ENCODE assay signal across 8 mouse cellular contexts in genomic region chr6:67375982-67376391, GRCm38 (mm10). TPM values are rescaled to one million over a fixed set of nuclear protein-coding genes. Genes with fewer than 3 reads are reported as not detected.
DNase-seq lines count a peak whose midpoint lies in the region; ATAC-seq and TF ChIP-seq lines count a peak whose summit lies in the region.

Il12rb2 (minus strand) TSS chr6:67376188.

- no peak for TF ChIP-seq CTCF in layer of hippocampus, adult 2 months (conservative IDR thresholded peaks at IDR 0.05)

- no peak; the same call in 1 of the 2 replicates for ATAC-seq in limb, embryonic 11.5 days (ENCODE audit: insufficient number of reproducible peaks, low FRiP score, low TSS enrichment, low read depth)

- no peaks in the 10 kb centered on the region for H3K9me3 ChIP-seq in limb, embryonic 11.5 days (ENCODE audit: control insufficient read depth, low read length)

- peak within 1 kb of the TSS; percentile 20; the same call in 1 of the 2 replicates for H3K4me3 ChIP-seq in layer of hippocampus, adult 2 months
- H3K4me3 ChIP-seq in brown adipose tissue, adult 24 weeks (ENCODE audit: insufficient read depth, low read depth, low read length) = peak within 1 kb of the TSS; percentile 24; the same call in 1 of the 2 replicates
- peak within 1 kb of the TSS; percentile 15; the same call in 1 of the 2 replicates for H3K4me3 ChIP-seq in limb, embryonic 11.5 days (ENCODE audit: low read depth, low read length)

- H3K27ac ChIP-seq in layer of hippocampus, adult 2 months = no peak within 1 kb of the TSS
- H3K27ac ChIP-seq in brown adipose tissue, adult 24 weeks (replicated peaks; ENCODE audit: low read depth, low read length) = no peak within 1 kb of the TSS
- no peak within 1 kb of the TSS for H3K27ac ChIP-seq in limb, embryonic 11.5 days (replicated peaks; ENCODE audit: low read depth, low read length)

- H3K4me2 ChIP-seq in limb, embryonic 11.5 days (ENCODE audit: low read depth, severe bottlenecking) = peak within 1 kb of the TSS; percentile 51

- H3K9ac ChIP-seq in limb, embryonic 11.5 days (ENCODE audit: low read length) = no peak within 1 kb of the TSS; the same call in 1 of the 2 replicates

- H3K36me3 ChIP-seq in limb, embryonic 11.5 days (ENCODE audit: control insufficient read depth, insufficient read depth, low read length) = no peaks in the 10 kb centered on the region
- no peaks in the 10 kb centered on the region for H3K36me3 ChIP-seq in splenic B cell, adult 2 months (ENCODE audit: control insufficient read depth, insufficient read depth, low read length, poor library complexity, severe bottlenecking)

- 3% methylated on average over 26 of the region's 26 CpGs for WGBS in limb, embryonic 11.5 days

- no peak for DNase-seq in layer of hippocampus, adult 2 months (ENCODE audit: low spot score in 2 of 2)
- no peak for DNase-seq in layer of hippocampus, adult 11-12 months (ENCODE audit: low spot score)
- peak; percentile 1 to 3 for DNase-seq in heart, adult 9 months (ENCODE audit: low spot score in 2 of 2)
- DNase-seq in limb, embryonic 11.5 days (ENCODE audit: low spot score) = peak; percentile 34
- peak; percentile 11 for DNase-seq in mesoderm, embryonic 11.5 days (ENCODE audit: low read depth, low spot score)
- peak; percentile 41 for DNase-seq in splenic B cell, adult 2 months (ENCODE audit: low read depth, low spot score)
- no peak for DNase-seq in urinary bladder, postnatal 4 days (ENCODE audit: low spot score in 2 of 2)

- H3K27me3 ChIP-seq in limb, embryonic 11.5 days (ENCODE audit: control insufficient read depth, insufficient read depth, low read length) = 0 out of 2 replicates have a peak, but pooled peaks cover 5% of the 10 kb centered on the region
- no peaks in the 10 kb centered on the region for H3K27me3 ChIP-seq in splenic B cell, adult 2 months (ENCODE audit: control insufficient read depth, insufficient read depth, low read length, poor library complexity, severe bottlenecking)

- H3K4me1 ChIP-seq in brown adipose tissue, adult 24 weeks (ENCODE audit: control insufficient read depth, insufficient read depth, insufficient read length, low read length) = no peaks in the 10 kb centered on the region
- H3K4me1 ChIP-seq in limb, embryonic 11.5 days (ENCODE audit: control insufficient read depth, insufficient read depth, low read length) = no peaks in the 10 kb centered on the region

RNA-seq across cellular contexts. Expression of gene Il12rb2, which starts in this region (rescaled TPM):
- total RNA-seq in layer of hippocampus, adult 2 months (2021) = not detected
- polyA plus RNA-seq in brown adipose tissue, adult 24 weeks (2012; ENCODE audit: insufficient read depth, insufficient read length, missing spikeins) = not detected in 2 replicates
- not detected in 2 replicates for polyA plus RNA-seq in limb, embryonic 11.5 days (2014; fragmentation: Nextera tagmentation; extraction: Ambion mirVana)

Comparison
In these comparisons a context has a peak if more than half of its experiments do, and no peak if none do; other contexts are left out.
1. Peak in DNase-seq, H3K4me3 ChIP-seq and H3K4me2 ChIP-seq in limb, embryonic 11.5 days; RNA of the gene not detected or under 1 TPM.
2. DNase-seq: peak in heart, adult 9 months (2 of 2), mesoderm, embryonic 11.5 days (single experiment) and splenic B cell, adult 2 months (single experiment); none in layer of hippocampus, adult 2 months (0 of 2), layer of hippocampus, adult 11-12 months (single experiment) and urinary bladder, postnatal 4 days (0 of 2).
3. Peak in every context shown above with its lines, with median percentiles within 50 percentile points of each other: H3K4me3 ChIP-seq.